Comparison of ENCODE assay signal across 17 mouse cellular contexts in genomic region chr2:90070065-90070464, GRCm38 (mm10).
"Had no signal": no experiment of that assay in that cellular context is flagged by ENCODE, and none has a peak within 500 bp of the region (broad histone marks: within the 10 kb centered on the region; RNA-seq: fewer than 3 reads in every experiment).

No protein-coding gene starts in this region.

- ATAC-seq: hindbrain, embryonic 16.5 days; inflammation-experienced regulatory T-cells, adult 6 months; intestine, embryonic 15.5 days; intestine, postnatal 0 days had no signal

- DNase-seq: gastrocnemius, adult 2 months; gastrocnemius, postnatal 10 days; gastrocnemius, postnatal 25 days; heart, adult 18-20 months; heart, postnatal 10 days; heart, postnatal 4 days; kidney, adult 18-20 months; kidney, adult 8-10 months; kidney, postnatal 10 days; kidney, postnatal 25 days; kidney, postnatal 4 days; liver; liver, embryonic 13.5 days had no signal
